ENCODE assay signal across 10 mouse cellular contexts in the genomic region with DNA sequence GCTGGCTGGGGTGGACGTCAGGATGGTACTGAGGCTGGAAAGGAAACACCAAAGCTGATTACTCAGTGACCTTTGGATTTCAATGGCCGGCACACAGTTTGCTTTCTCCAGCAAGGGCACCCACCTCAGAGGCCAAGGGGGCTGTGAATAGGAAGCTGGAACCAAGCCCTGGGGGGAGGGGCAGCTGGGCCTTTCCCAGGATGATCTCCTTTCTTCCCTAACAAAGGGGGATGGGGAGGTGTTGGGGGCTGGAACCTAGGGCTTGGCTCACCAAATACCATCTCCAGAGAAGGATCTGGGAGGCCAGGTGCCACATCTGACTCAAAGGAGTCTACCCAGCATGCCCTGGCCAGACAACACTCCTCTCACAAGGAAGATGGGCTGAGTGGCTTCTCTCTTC.
DNase-seq lines count a peak whose midpoint lies in the region; ATAC-seq lines count a peak whose summit lies in the region.
"Had no signal": no experiment of that assay in that cellular context is flagged by ENCODE, and none has a peak within 500 bp of the region (broad histone marks: within the 10 kb centered on the region; RNA-seq: fewer than 3 reads in every experiment).

No protein-coding gene starts in this region.

- H3K4me3 ChIP-seq in forebrain, embryonic 10.5 days: no peak overlapping the region
- no peak overlapping the region for H3K4me3 ChIP-seq in forebrain, embryonic 16.5 days (replicated peaks; ENCODE audit: low read length)
- no peak overlapping the region for H3K4me3 ChIP-seq in intestine, embryonic 16.5 days (ENCODE audit: low read length)
- H3K4me3 ChIP-seq: lung, embryonic 15.5 days had no signal

- peak; percentile 21 for DNase-seq in forebrain, embryonic 10.5 days (ENCODE audit: extremely low spot score, low spot score)
- DNase-seq in R1 (ENCODE audit: low read depth, low spot score): peak; percentile 54
- DNase-seq in neural tube, embryonic 10.5 days (ENCODE audit: extremely low spot score, low spot score): peak; percentile 19
- no peak for DNase-seq in Muller cell, postnatal 12 days (ENCODE audit: inconsistent ontology term)
- DNase-seq in layer of hippocampus, postnatal 10 days (ENCODE audit: low spot score in 2 of 2): no peak
- DNase-seq in right cerebral cortex, postnatal 14 days: no peak

- WGBS in forebrain, embryonic 10.5 days: 5% methylated on average over 2 of the region's 2 CpGs
- 4% methylated on average over 2 of the region's 2 CpGs for WGBS in forebrain, embryonic 16.5 days
- WGBS in intestine, embryonic 16.5 days: 20% methylated on average over 2 of the region's 2 CpGs

- peak overlapping the region; percentile 66 for H3K27ac ChIP-seq in forebrain, embryonic 10.5 days
- H3K27ac ChIP-seq in forebrain, embryonic 16.5 days (ENCODE audit: low read length): no peak overlapping the region
- H3K27ac ChIP-seq in intestine, embryonic 16.5 days (ENCODE audit: low read length): no peak overlapping the region
- H3K27ac ChIP-seq: lung, embryonic 15.5 days had no signal

- no peak overlapping the region for H3K4me2 ChIP-seq in forebrain, embryonic 16.5 days (ENCODE audit: low read length)
- no peak overlapping the region for H3K4me2 ChIP-seq in intestine, embryonic 16.5 days (ENCODE audit: low read depth, low read length)
- H3K4me2 ChIP-seq: heart, embryonic 11.5 days; lung, embryonic 15.5 days had no signal

- H3K9ac ChIP-seq in forebrain, embryonic 16.5 days (replicated peaks; ENCODE audit: low read depth, low read length): no peak overlapping the region
- no peak overlapping the region for H3K9ac ChIP-seq in intestine, embryonic 16.5 days (ENCODE audit: low read depth, low read length)
- H3K9ac ChIP-seq: lung, embryonic 15.5 days had no signal

- H3K4me1 ChIP-seq in forebrain, embryonic 10.5 days: peaks cover 17% of the 10 kb centered on the region
- H3K4me1 ChIP-seq in forebrain, embryonic 16.5 days (replicated peaks; ENCODE audit: control insufficient read depth, insufficient read depth, low read length): peaks cover 2% of the 10 kb centered on the region; the same call in 1 of the 2 replicates
- peaks cover 7% of the 10 kb centered on the region for H3K4me1 ChIP-seq in intestine, embryonic 16.5 days (ENCODE audit: control insufficient read depth, insufficient read depth, low read length)

- H3K9me3 ChIP-seq in forebrain, embryonic 10.5 days: no peaks in the 10 kb centered on the region
- H3K9me3 ChIP-seq in forebrain, embryonic 16.5 days (ENCODE audit: control insufficient read depth, low read length): no peaks in the 10 kb centered on the region
- no peaks in the 10 kb centered on the region for H3K9me3 ChIP-seq in intestine, embryonic 16.5 days (ENCODE audit: control insufficient read depth, low read length)
- H3K9me3 ChIP-seq: lung, embryonic 15.5 days had no signal

- no peak for ATAC-seq in forebrain, embryonic 16.5 days
- ATAC-seq in intestine, embryonic 16.5 days: peak; percentile 17; the same call in 1 of the 2 replicates

- H3K36me3 ChIP-seq in forebrain, embryonic 10.5 days (replicated peaks): no peaks in the 10 kb centered on the region
- H3K36me3 ChIP-seq in forebrain, embryonic 16.5 days (ENCODE audit: control insufficient read depth, insufficient read depth): no peaks in the 10 kb centered on the region
- no peaks in the 10 kb centered on the region for H3K36me3 ChIP-seq in intestine, embryonic 16.5 days (ENCODE audit: control insufficient read depth, insufficient read depth, low read length)
- H3K36me3 ChIP-seq: lung, embryonic 15.5 days had no signal

- H3K27me3 ChIP-seq in forebrain, embryonic 10.5 days (ENCODE audit: poor library complexity, severe bottlenecking): peaks cover 6% of the 10 kb centered on the region; the same call in 1 of the 2 replicates
- no peaks in the 10 kb centered on the region for H3K27me3 ChIP-seq in forebrain, embryonic 16.5 days (replicated peaks; ENCODE audit: control insufficient read depth, insufficient read depth, low read length)
- no peaks in the 10 kb centered on the region for H3K27me3 ChIP-seq in intestine, embryonic 16.5 days (replicated peaks; ENCODE audit: control insufficient read depth, insufficient read depth, low read length)

Comparison
In these comparisons a context has a peak if more than half of its experiments do, and no peak if none do; other contexts are left out.
1. DNase-seq: peak in forebrain, embryonic 10.5 days (single experiment), R1 (single experiment) and neural tube, embryonic 10.5 days (single experiment); none in Muller cell, postnatal 12 days (single experiment), layer of hippocampus, postnatal 10 days (0 of 2) and right cerebral cortex, postnatal 14 days (single experiment).